Mouse (Mus musculus) midbrain, postnatal 0 days (tissue): Measurements from ENCODE around the gene Cd2ap. TPM values are rescaled to one million over a fixed set of nuclear protein-coding genes. Genes with fewer than 3 reads are reported as not detected.

Source experiments
- ATAC-seq: fragments of 200-750 bp; cut with Nextera tagmentation; 2 replicates; pipeline ENCODE4 v1.8.0; 2017; ENCODE audit warnings: moderate number of reproducible peaks, mild to moderate bottlenecking, moderate TSS enrichment, moderate library complexity; ENCODE audit not compliant: low FRiP score
- DNase-seq: peaks from one replicate; pipeline ENCODE4 v3.0.0-alpha.2; 2015; ENCODE audit warnings: low spot score
- H3K27ac ChIP-seq: fragments of 300-500 bp; sonication (generic); 2 replicates; pipeline ENCODE4 v1.5.1; 2014; ENCODE audit warnings: low read depth, mild to moderate bottlenecking, low read length, mixed read lengths
- H3K27me3 ChIP-seq: fragments of 300-500 bp; sonication (generic); 2 replicates; pipeline ENCODE4 v1.6.1; 2014; ENCODE audit warnings: low read length, control low read depth, mixed read lengths; ENCODE audit not compliant: insufficient read depth
- H3K36me3 ChIP-seq: fragments of 300-500 bp; sonication (generic); 2 replicates; pipeline ENCODE4 v1.6.1; 2014; ENCODE audit warnings: low read length, control low read depth, mixed read lengths; ENCODE audit not compliant: insufficient read depth
- H3K4me1 ChIP-seq: fragments of 300-500 bp; sonication (generic); 2 replicates; pipeline ENCODE4 v1.6.1; 2014; ENCODE audit warnings: mild to moderate bottlenecking, control low read depth, antibody characterized with exemption, low read length, mixed read lengths; ENCODE audit not compliant: insufficient read depth
- H3K4me2 ChIP-seq: fragments of 300-500 bp; sonication (generic); 2 replicates; pipeline ENCODE4 v1.6.1; 2014; ENCODE audit warnings: low read depth, mild to moderate bottlenecking, low read length, mixed read lengths; ENCODE audit not compliant: poor library complexity, severe bottlenecking
- H3K4me3 ChIP-seq: fragments of 300-500 bp; sonication (generic); 2 replicates; pipeline ENCODE4 v1.5.1; 2014; ENCODE audit warnings: low read depth, mild to moderate bottlenecking, low read length, moderate library complexity
- H3K9ac ChIP-seq: fragments of 300-500 bp; sonication (generic); replicated peaks from 2 replicates; pipeline ENCODE4 v1.6.1; 2014; ENCODE audit warnings: mild to moderate bottlenecking, low read length, moderate library complexity, mixed read lengths; ENCODE audit not compliant: poor library complexity, severe bottlenecking
- H3K9me3 ChIP-seq: fragments of 300-500 bp; sonication (generic); 2 replicates; pipeline ENCODE4 v1.6.1; 2016; ENCODE audit warnings: low read length, control low read depth
- CTCF ChIP-seq: IDR thresholded peaks from 2 replicates; pipeline ENCODE4 v1.5.1; 2016; ENCODE audit warnings: antibody characterized with exemption, mild to moderate bottlenecking
- WGBS: fragments of 180-500 bp; shearing (Covaris S2); extraction: QIAGEN DNeasy Blood & Tissue Kit; methylation state at CpG from one replicate; pipeline ENCODE4 v1.1.7; 2014; 5-methylcytosine and 5-hydroxymethylcytosine counted together
- polyA plus RNA-seq: library from polyadenylated mRNA; unstranded; fragments of >200 nt; fragmentation: Nextera tagmentation; extraction: Ambion mirVana; gene quantifications from 2 replicates; pipeline ENCODE4 v1.2.1, GENCODE M21; 2015
- total RNA-seq: library from RNA; depleted of rRNA; stranded (reverse); fragments of >200 nt; gene quantifications from 2 replicates; pipeline ENCODE4 v1.2.3, GENCODE M21; 2014; rRNA removed

Cd2ap gene
- total and polyA plus RNA-seq, 2 experiments from 2014 or later: 5.9 to 15.5 TPM

GRCm38 (mm10) chr17:42745657-42746420 lies 130.6 kb downstream of the Cd2ap start:
- H3K27me3 ChIP-seq: no peaks in the 10 kb centered on the region
- 89% methylated on average over 6 of the region's 6 CpGs for WGBS
- H3K4me1 ChIP-seq: no peaks in the 10 kb centered on the region
- H3K9me3 ChIP-seq: no peaks in the 10 kb centered on the region
- no peak overlapping the region for H3K4me3 ChIP-seq
- ATAC-seq: no peak
- TF ChIP-seq CTCF: no peak
- H3K27ac ChIP-seq: no peak overlapping the region
- no peak overlapping the region for H3K4me2 ChIP-seq
- no peak overlapping the region for H3K9ac ChIP-seq
- no peak for DNase-seq
- H3K36me3 ChIP-seq: no peaks in the 10 kb centered on the region

Other genes with a start within 250 kb of the Cd2ap start
- 0.88 and 0.90 TPM in 2 replicates for gene Adgrf4, start 184.4 kb downstream of the Cd2ap start, total RNA-seq
- gene Adgrf4, start 184.4 kb downstream of the Cd2ap start, polyA plus RNA-seq: 0.07 and 0.11 TPM in 2 replicates
- gene Adgrf2, start 134.5 kb downstream of the Cd2ap start, total RNA-seq: 0.22 and 1.2 TPM in 2 replicates
- gene Adgrf2, start 134.5 kb downstream of the Cd2ap start, polyA plus RNA-seq: 0.05 and 0.06 TPM in 2 replicates
- 94.6 and 110 TPM in 2 replicates for gene Tnfrsf21, start 139.9 kb upstream of the Cd2ap start, total RNA-seq
- 74.5 and 74.6 TPM in 2 replicates for gene Tnfrsf21, start 139.9 kb upstream of the Cd2ap start, polyA plus RNA-seq